Mouse (Mus musculus) embryonic facial prominence, embryonic 15.5 days (tissue): ENCODE measurements around the gene Gcnt4. TPM values are rescaled to one million over a fixed set of nuclear protein-coding genes. Genes with fewer than 3 reads are reported as not detected.
"Not testable (repeated sequence)": the region's sequence is repeated elsewhere in the genome, so short reads cannot be mapped to it uniquely, and the experiment has no call there.

Experiments
- ATAC-seq: fragments of 200-750 bp; cut with Nextera tagmentation; 2 replicates; pipeline ENCODE4 v1.8.0; 2017; ENCODE audit warnings: low read depth, moderate TSS enrichment; ENCODE audit not compliant: insufficient number of reproducible peaks, low FRiP score, low TSS enrichment
- H3K27ac ChIP-seq: fragments of 300-500 bp; sonication (generic); replicated peaks from 2 replicates; pipeline ENCODE4 v1.5.1; 2015; ENCODE audit warnings: mild to moderate bottlenecking, inconsistent platforms
- H3K27me3 ChIP-seq: fragments of 300-500 bp; sonication (generic); 2 replicates; pipeline ENCODE4 v1.6.1; 2015; ENCODE audit warnings: inconsistent platforms
- H3K36me3 ChIP-seq: fragments of 300-500 bp; sonication (generic); 2 replicates; pipeline ENCODE4 v1.6.1; 2015; ENCODE audit warnings: mild to moderate bottlenecking, inconsistent platforms
- H3K4me1 ChIP-seq: fragments of 300-500 bp; sonication (generic); 2 replicates; pipeline ENCODE4 v1.6.1; 2015; ENCODE audit warnings: inconsistent platforms
- H3K4me2 ChIP-seq: fragments of 300-500 bp; sonication (generic); replicated peaks from 2 replicates; pipeline ENCODE4 v1.6.1; 2015; ENCODE audit warnings: mild to moderate bottlenecking, inconsistent platforms
- H3K4me3 ChIP-seq: fragments of 300-500 bp; sonication (generic); replicated peaks from 2 replicates; pipeline ENCODE4 v1.5.1; 2015; ENCODE audit warnings: mild to moderate bottlenecking, inconsistent platforms
- H3K9ac ChIP-seq: fragments of 300-500 bp; sonication (generic); 2 replicates; pipeline ENCODE4 v1.6.1; 2015; ENCODE audit warnings: inconsistent platforms
- H3K9me3 ChIP-seq: fragments of 300-500 bp; sonication (generic); replicated peaks from 2 replicates; pipeline ENCODE4 v1.6.1; 2016; ENCODE audit warnings: inconsistent platforms
- WGBS: fragments of 180-500 bp; shearing (Covaris S2); methylation state at CpG from one replicate; pipeline ENCODE4 v1.1.7; 2015; 5-methylcytosine and 5-hydroxymethylcytosine counted together
- polyA plus RNA-seq: library from polyadenylated mRNA; unstranded; fragments of >200 nt; fragmentation: Nextera tagmentation; extraction: Ambion mirVana; gene quantifications from 2 replicates; pipeline ENCODE4 v1.2.1, GENCODE M21; 2015

Gcnt4 gene
- polyA plus RNA-seq, 1 experiment from 2014 or later: 0.41 TPM

DNA sequence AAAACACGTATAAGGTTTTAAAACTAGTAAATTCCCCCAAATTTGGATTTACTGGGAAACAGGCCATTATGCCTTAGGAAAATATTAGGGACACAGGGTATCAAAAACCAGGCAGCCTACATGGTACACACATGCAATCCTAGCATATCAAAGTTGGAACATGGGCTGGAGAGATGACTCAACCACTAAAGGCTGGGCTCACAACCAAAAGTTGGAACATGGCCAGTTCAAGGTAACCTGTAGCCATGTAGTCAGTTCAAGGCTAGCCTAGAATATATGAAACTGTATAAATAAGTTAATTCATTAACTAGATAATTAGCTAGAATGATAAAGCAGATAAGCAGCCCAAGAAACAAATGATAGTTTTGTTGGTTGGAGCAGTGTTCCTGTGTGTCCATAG lies 3.3 kb downstream of the Gcnt4 start:
- Histone ChIP-seq H3K27ac (no peak overlapping the region), H3K9me3 (no peaks in the 10 kb centered on the region), H3K4me2 (no peak overlapping the region), H3K36me3 (no peaks in the 10 kb centered on the region), H3K27me3 (peaks cover 22% of the 10 kb centered on the region), H3K4me3 (no peak overlapping the region), H3K4me1 (0 out of 2 replicates have a peak, but pooled peaks cover 5% of the 10 kb centered on the region), H3K9ac (no peak overlapping the region)
- ATAC-seq: no peak
- 88% methylated on average over 1 of the region's 1 CpGs for WGBS

DNA sequence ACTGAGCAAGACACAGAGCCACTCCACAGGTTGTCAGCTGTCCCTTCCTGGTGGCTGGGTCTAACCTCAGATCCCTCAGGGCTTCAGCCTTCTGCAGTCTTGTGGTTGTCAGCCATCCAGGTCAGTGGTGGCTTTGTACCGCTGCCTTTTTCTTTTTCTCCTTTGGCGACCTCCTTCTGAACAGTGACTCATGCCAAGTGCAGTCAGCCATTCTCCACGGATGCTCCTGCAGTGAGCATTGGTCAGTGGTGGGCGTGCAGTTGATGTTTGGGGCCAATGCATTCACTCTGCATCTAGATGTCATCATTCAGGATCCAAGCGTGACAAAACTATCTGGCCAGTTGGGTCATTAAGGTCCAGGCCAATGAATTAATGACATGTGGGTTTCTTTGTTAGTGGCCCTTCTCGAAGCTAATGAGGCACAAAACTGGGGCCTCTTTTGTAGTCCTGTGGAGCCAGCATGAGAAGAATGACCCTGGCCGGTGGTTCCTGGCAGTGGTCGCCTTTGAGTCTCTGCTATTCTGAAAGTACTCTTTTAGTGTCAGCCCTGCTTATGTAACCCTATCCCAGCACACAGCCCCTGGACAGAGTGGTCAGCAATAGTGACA lies 4.0 kb downstream of the Gcnt4 start:
- Histone ChIP-seq H3K27me3 (peaks cover 22% of the 10 kb centered on the region), H3K4me3 (no peak overlapping the region), H3K27ac (no peak overlapping the region), H3K9me3 (no peaks in the 10 kb centered on the region), H3K36me3 (no peaks in the 10 kb centered on the region), H3K4me2 (no peak overlapping the region), H3K4me1 (0 out of 2 replicates have a peak, but pooled peaks cover 5% of the 10 kb centered on the region), H3K9ac (no peak overlapping the region)
- ATAC-seq: no peak
- WGBS: 58% methylated on average over 8 of the region's 8 CpGs

- H3K4me1 ChIP-seq: no peaks in the 10 kb centered on the region
- no peaks in the 10 kb centered on the region for H3K27me3 ChIP-seq
- H3K4me2 ChIP-seq: no peak overlapping the region
- WGBS: 77% methylated on average over 5 of the region's 5 CpGs
- no peak overlapping the region for H3K27ac ChIP-seq
- no peaks in the 10 kb centered on the region for H3K36me3 ChIP-seq
- no peak overlapping the region for H3K4me3 ChIP-seq
- H3K9ac ChIP-seq: no peak overlapping the region
- no peaks in the 10 kb centered on the region for H3K9me3 ChIP-seq
- no peak for ATAC-seq
These were observed 8.3 kb downstream of the Gcnt4 start for GRCm38 (mm10) chr13:96932745-96933144.

DNA sequence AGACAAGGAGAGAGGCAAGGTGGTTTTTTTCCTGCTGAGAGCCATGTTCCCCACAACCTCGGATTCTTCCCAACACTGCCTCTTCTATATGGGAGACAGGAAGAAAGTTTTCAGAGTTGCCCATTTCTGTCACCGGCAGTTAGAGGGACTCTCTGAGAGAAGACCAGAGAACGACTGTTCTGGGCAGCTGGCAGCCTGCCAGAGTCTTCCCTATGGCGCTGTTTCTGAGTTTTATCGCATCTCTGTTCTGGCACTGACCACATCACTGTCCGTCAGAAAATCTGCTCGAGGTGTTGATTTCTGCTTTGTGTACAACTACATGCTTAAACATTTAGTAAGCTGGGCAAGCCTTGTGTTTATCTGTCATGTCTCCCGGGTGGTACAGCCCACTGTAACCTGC lies 8.9 kb downstream of the Gcnt4 start:
- Histone ChIP-seq H3K36me3 (no peaks in the 10 kb centered on the region), H3K27ac (no peak overlapping the region), H3K9me3 (no peaks in the 10 kb centered on the region), H3K4me3 (no peak overlapping the region), H3K4me1 (no peaks in the 10 kb centered on the region), H3K27me3 (no peaks in the 10 kb centered on the region), H3K9ac (no peak overlapping the region), H3K4me2 (no peak overlapping the region)
- ATAC-seq: no peak
- WGBS: 53% methylated on average over 8 of the region's 8 CpGs

- Histone ChIP-seq H3K4me3 (no peak overlapping the region), H3K4me2 (no peak overlapping the region), H3K36me3 (no peaks in the 10 kb centered on the region), H3K4me1 (no peaks in the 10 kb centered on the region), H3K9me3 (no peaks in the 10 kb centered on the region), H3K9ac (no peak overlapping the region), H3K27ac (no peak overlapping the region), H3K27me3 (no peaks in the 10 kb centered on the region)
- 59% methylated on average over 6 of the region's 6 CpGs for WGBS
- no peak for ATAC-seq
These were observed 11.8 kb downstream of the Gcnt4 start for GRCm38 (mm10) chr13:96936173-96936777.

DNA sequence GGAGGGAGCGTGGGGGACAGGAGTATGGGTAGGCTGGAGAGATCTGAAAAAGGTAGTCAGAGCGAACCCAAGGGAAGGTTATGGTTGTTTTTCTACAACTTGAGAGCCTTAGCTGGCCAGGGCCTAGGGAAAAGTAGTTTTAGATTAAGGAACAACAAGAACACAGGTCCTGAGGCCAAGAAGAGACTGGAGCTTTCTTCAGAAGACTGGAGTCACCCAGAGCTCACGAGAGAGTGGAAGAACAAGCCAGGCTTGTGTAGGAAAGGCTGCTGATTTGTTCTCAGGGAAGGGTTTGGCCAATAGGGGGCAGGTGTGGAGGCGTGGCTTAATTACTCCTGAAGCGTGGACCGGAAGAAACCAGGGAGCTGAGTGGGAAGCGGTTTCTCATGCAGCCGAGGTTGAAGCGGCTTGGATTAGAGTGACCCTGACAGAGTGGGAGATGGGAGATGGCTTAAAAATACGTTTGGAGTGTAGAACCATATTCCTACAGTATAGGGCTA lies 12.6 kb downstream of the Gcnt4 start:
- H3K9ac ChIP-seq: no peak overlapping the region
- no peak overlapping the region for H3K4me2 ChIP-seq
- ATAC-seq: no peak
- no peak overlapping the region for H3K27ac ChIP-seq
- H3K27me3 ChIP-seq: no peaks in the 10 kb centered on the region
- no peak overlapping the region for H3K4me3 ChIP-seq
- no peaks in the 10 kb centered on the region for H3K36me3 ChIP-seq
- 65% methylated on average over 10 of the region's 10 CpGs for WGBS
- no peaks in the 10 kb centered on the region for H3K4me1 ChIP-seq
- H3K9me3 ChIP-seq: no peaks in the 10 kb centered on the region

DNA sequence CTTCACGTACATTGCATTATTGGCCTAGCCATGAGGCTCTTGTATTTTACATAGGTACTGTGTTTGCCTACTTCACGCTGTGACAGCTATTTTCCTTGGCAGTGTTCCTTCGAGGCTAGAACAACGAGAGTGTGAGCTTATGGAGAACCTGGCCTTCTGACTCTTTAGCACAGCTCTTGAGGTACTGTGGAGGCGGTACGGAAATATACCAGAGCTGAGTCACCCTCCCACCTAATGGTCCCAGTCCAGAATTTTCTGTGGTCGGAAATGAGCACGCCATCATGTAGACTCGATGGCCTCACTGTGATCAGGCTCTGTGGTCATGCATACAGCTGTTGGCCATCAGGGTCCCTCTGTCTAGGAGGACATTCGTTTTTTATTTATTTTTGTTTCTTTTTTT lies 15.2 kb downstream of the Gcnt4 start:
- WGBS: 74% methylated on average over 10 of the region's 10 CpGs
- Histone ChIP-seq H3K4me3 (no peak overlapping the region), H3K27ac (no peak overlapping the region), H3K4me2 (no peak overlapping the region), H3K4me1 (peaks cover 5% of the 10 kb centered on the region), H3K36me3 (no peaks in the 10 kb centered on the region), H3K9ac (no peak overlapping the region), H3K27me3 (no peaks in the 10 kb centered on the region), H3K9me3 (no peaks in the 10 kb centered on the region)
- no peak for ATAC-seq

DNA sequence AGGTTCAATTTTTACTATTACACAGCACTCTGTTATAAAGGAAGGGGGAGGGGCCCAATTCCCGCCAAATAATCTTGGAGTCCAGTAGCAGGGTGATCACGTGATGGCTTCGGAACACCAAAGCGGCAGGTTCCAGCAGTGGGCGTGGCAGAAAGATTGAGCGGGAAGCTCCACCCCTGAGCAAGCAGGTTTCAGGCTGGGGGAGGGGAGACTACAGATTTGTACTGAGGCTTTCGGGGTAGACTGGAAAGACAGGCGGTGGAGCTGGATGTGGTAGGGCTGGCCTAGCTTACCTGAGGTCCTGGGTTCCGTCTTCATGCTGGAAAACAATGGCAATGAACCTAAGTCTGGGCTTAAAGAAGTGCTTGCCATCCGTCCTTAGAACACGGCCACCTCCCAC lies 17.0 kb downstream of the Gcnt4 start:
- not testable (repeated sequence) for H3K27ac ChIP-seq, H3K36me3 ChIP-seq, H3K9ac ChIP-seq, H3K4me2 ChIP-seq, ATAC-seq, H3K9me3 ChIP-seq, H3K4me1 ChIP-seq, H3K4me3 ChIP-seq, H3K27me3 ChIP-seq
- 84% methylated on average over 11 of the region's 11 CpGs for WGBS

DNA sequence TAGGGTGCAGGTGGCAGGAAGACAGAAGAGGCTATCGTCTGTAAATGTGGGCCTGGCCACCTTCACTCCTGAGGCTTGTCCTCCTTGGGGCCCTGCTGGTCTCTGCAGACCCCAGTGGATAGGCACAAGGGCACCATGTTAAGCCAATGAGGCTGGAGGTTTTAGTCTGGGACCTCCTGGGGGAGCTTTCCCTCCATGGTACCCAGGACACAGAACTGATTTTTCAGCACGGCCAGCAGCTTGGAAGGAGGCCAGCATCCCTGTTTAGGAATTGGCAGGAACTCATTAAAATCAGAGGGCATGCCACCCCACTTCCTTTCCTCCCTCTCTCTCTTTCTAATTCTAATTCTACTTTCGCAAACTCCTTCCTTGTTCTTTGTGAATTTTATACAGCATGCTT lies 19.1 kb downstream of the Gcnt4 start:
- Histone ChIP-seq H3K4me3 (no peak overlapping the region), H3K4me2 (no peak overlapping the region), H3K27me3 (no peaks in the 10 kb centered on the region), H3K4me1 (peaks cover 5% of the 10 kb centered on the region), H3K36me3 (no peaks in the 10 kb centered on the region), H3K9ac (no peak overlapping the region), H3K27ac (no peak overlapping the region), H3K9me3 (no peaks in the 10 kb centered on the region)
- ATAC-seq: no peak
- WGBS: 38% methylated on average over 3 of the region's 3 CpGs

DNA sequence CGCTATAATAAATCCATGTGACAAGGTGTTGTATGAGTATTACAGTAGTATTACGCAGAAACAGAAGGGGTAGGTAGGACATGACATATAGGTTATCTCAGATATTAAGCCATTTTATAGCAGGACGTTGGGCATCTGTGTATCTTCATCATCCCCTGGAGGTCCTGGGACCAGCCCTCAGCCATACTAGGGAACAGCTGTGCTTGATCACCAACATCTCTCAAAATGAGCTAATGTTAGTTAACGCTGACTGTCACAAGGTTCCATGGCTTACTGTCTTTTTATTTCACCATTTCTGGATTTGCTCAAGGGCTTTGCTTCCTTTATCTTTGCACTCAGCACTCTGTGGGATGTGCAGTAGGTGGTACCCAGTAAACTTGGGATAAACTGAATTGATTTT lies 21.3 kb downstream of the Gcnt4 start:
- Histone ChIP-seq H3K36me3 (no peaks in the 10 kb centered on the region), H3K4me3 (no peak overlapping the region), H3K9ac (no peak overlapping the region), H3K27me3 (no peaks in the 10 kb centered on the region), H3K27ac (no peak overlapping the region), H3K4me2 (no peak overlapping the region), H3K9me3 (no peaks in the 10 kb centered on the region), H3K4me1 (peaks cover 5% of the 10 kb centered on the region)
- WGBS: 85% methylated on average over 4 of the region's 4 CpGs
- no peak for ATAC-seq

GRCm38 (mm10) chr13:96947722-96948121 lies 23.2 kb downstream of the Gcnt4 start:
- H3K27me3 ChIP-seq: no peaks in the 10 kb centered on the region
- no peak overlapping the region for H3K9ac ChIP-seq
- no peak overlapping the region for H3K4me2 ChIP-seq
- peaks cover 5% of the 10 kb centered on the region for H3K4me1 ChIP-seq
- H3K4me3 ChIP-seq: no peak overlapping the region
- ATAC-seq: no peak
- H3K27ac ChIP-seq: no peak overlapping the region
- no peaks in the 10 kb centered on the region for H3K9me3 ChIP-seq
- 83% methylated on average over 7 of the region's 7 CpGs for WGBS
- H3K36me3 ChIP-seq: no peaks in the 10 kb centered on the region

GRCm38 (mm10) chr13:96951880-96952279 lies 27.4 kb downstream of the Gcnt4 start:
- Histone ChIP-seq H3K4me1 (no peaks in the 10 kb centered on the region), H3K9ac (no peak overlapping the region), H3K9me3 (no peaks in the 10 kb centered on the region), H3K36me3 (no peaks in the 10 kb centered on the region), H3K27ac (no peak overlapping the region), H3K4me2 (no peak overlapping the region), H3K27me3 (no peaks in the 10 kb centered on the region), H3K4me3 (no peak overlapping the region)
- no peak for ATAC-seq
- 51% methylated on average over 2 of the region's 2 CpGs for WGBS
